Mouse (Mus musculus): ENCODE results near the gene Rtn4rl2. TPM values are rescaled to one million over a fixed set of nuclear protein-coding genes. Genes with fewer than 3 reads are reported as not detected.

The Rtn4rl2 gene
- polyA plus RNA-seq, 1 experiment: 11.8 TPM

DNA sequence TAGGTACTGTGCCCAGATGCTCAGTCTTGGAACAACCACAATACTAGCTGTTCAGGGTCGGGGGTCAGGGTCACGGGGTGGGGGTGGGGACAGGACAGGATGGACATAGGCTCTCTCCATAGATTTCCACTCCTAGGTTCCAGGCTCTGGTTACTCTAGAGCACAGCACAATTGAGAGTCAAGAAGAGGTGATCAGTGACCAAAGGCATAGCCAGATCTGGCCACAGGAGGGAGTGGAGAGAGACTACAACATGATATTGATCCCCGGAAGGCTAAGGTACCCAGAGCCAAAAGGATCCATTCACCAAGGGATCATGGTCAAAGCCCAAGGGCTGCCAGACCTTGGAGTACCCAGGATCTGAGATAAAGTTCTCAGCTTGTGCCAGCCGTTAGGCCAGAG is 1.9 kb downstream of the Rtn4rl2 start:
- peaks cover 9% of the 10 kb centered on the region; the same call in 1 of the 2 replicates for H3K4me1 ChIP-seq (ENCODE audit: control insufficient read depth, insufficient read depth, insufficient read length, low read length)
- 49% methylated on average over 4 of the region's 4 CpGs for WGBS
- no peaks in the 10 kb centered on the region for H3K36me3 ChIP-seq (ENCODE audit: control insufficient read depth, insufficient read depth, low read length)
- no peak for TF ChIP-seq POLR2A (IDR thresholded peaks at IDR 0.05; ENCODE audit: low read depth, low read length)
- TF ChIP-seq CTCF (IDR thresholded peaks at IDR 0.05; ENCODE audit: extremely low read depth, insufficient read length, insufficient replicate concordance, low read depth, low read length): no peak
- no peak overlapping the region for H3K27ac ChIP-seq (ENCODE audit: insufficient read depth, low read depth, low read length)
- H3K4me3 ChIP-seq (ENCODE audit: low read depth, low read length): no peak overlapping the region
- H3K27me3 ChIP-seq (ENCODE audit: control insufficient read depth, insufficient read depth, low read length): peaks cover 65% of the 10 kb centered on the region

DNA sequence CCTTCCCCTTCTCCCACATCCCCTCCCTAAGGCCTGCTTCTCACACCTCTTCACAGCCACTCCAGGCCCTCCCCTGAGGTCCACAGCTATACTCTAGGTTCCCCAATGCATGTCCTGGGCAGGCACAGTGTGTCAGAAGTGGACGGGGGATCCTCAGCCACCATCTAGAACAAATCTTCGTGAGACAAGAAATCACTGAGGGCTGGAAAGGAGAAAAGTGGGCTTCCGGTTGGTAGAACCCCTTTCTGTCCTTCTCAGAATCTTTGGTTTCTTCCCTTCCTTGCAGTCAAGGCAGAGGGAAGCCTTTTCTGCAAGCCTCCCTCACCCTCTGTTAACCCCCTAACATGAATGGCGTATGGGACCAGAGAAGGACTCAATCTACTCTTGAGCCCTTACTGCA is 2.6 kb downstream of the Rtn4rl2 start:
- Histone ChIP-seq H3K36me3 (ENCODE audit: control insufficient read depth, insufficient read depth, low read length) (no peaks in the 10 kb centered on the region), H3K27ac (ENCODE audit: insufficient read depth, low read depth, low read length) (no peak overlapping the region), H3K27me3 (ENCODE audit: control insufficient read depth, insufficient read depth, low read length) (peaks cover 58% of the 10 kb centered on the region), H3K4me3 (ENCODE audit: low read depth, low read length) (no peak overlapping the region), H3K4me1 (ENCODE audit: control insufficient read depth, insufficient read depth, insufficient read length, low read length) (peaks cover 7% of the 10 kb centered on the region; the same call in 1 of the 2 replicates)
- no peak for TF ChIP-seq POLR2A (IDR thresholded peaks at IDR 0.05; ENCODE audit: low read depth, low read length)
- no peak for TF ChIP-seq CTCF (IDR thresholded peaks at IDR 0.05; ENCODE audit: extremely low read depth, insufficient read length, insufficient replicate concordance, low read depth, low read length)
- WGBS: 84% methylated on average over 4 of the region's 4 CpGs

- no peak overlapping the region for H3K27ac ChIP-seq (ENCODE audit: insufficient read depth, low read depth, low read length)
- no peaks in the 10 kb centered on the region for H3K36me3 ChIP-seq (ENCODE audit: control insufficient read depth, insufficient read depth, low read length)
- 23% methylated on average over 11 of the region's 11 CpGs for WGBS
- H3K4me3 ChIP-seq (ENCODE audit: low read depth, low read length): no peak overlapping the region
- TF ChIP-seq CTCF (IDR thresholded peaks at IDR 0.05; ENCODE audit: extremely low read depth, insufficient read length, insufficient replicate concordance, low read depth, low read length) (no peak), POLR2A (IDR thresholded peaks at IDR 0.05; ENCODE audit: low read depth, low read length) (no peak)
- peaks cover 7% of the 10 kb centered on the region; the same call in 1 of the 2 replicates for H3K4me1 ChIP-seq (ENCODE audit: control insufficient read depth, insufficient read depth, insufficient read length, low read length)
- peaks cover 56% of the 10 kb centered on the region for H3K27me3 ChIP-seq (ENCODE audit: control insufficient read depth, insufficient read depth, low read length)
These were observed 3.0 kb downstream of the Rtn4rl2 start for GRCm38 (mm10) chr2:84883530-84883929.

GRCm38 (mm10) chr2:84883084-84883483 is 3.4 kb downstream of the Rtn4rl2 start:
- peaks cover 55% of the 10 kb centered on the region for H3K27me3 ChIP-seq (ENCODE audit: control insufficient read depth, insufficient read depth, low read length)
- WGBS: 17% methylated on average over 6 of the region's 6 CpGs
- H3K36me3 ChIP-seq (ENCODE audit: control insufficient read depth, insufficient read depth, low read length): no peaks in the 10 kb centered on the region
- TF ChIP-seq CTCF (IDR thresholded peaks at IDR 0.05; ENCODE audit: extremely low read depth, insufficient read length, insufficient replicate concordance, low read depth, low read length): no peak
- no peak for TF ChIP-seq POLR2A (IDR thresholded peaks at IDR 0.05; ENCODE audit: low read depth, low read length)
- peaks cover 7% of the 10 kb centered on the region; the same call in 1 of the 2 replicates for H3K4me1 ChIP-seq (ENCODE audit: control insufficient read depth, insufficient read depth, insufficient read length, low read length)
- no peak overlapping the region for H3K4me3 ChIP-seq (ENCODE audit: low read depth, low read length)
- H3K27ac ChIP-seq (ENCODE audit: insufficient read depth, low read depth, low read length): no peak overlapping the region

DNA sequence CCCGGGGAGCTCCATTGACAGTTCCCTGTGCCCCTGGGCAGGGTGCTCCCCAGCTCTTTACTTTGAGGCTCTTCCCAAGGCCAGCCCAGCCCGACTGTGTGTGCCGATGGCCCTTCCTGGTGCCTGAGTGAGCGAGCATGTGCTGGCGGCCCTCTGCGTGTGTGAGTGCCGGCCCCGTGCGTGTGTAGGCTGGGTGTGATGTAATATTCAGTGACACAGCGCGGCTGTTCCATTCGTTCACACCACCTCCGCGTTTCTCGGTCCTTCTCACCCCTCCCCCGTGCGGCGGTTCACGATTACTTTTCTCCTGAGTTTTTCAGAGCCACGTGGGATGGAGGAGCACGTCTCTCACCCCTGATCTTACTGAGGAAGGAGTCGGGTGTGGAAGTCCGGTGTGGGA is 3.9 kb downstream of the Rtn4rl2 start:
- no peak for TF ChIP-seq CTCF (IDR thresholded peaks at IDR 0.05; ENCODE audit: extremely low read depth, insufficient read length, insufficient replicate concordance, low read depth, low read length)
- no peak for TF ChIP-seq POLR2A (IDR thresholded peaks at IDR 0.05; ENCODE audit: low read depth, low read length)
- WGBS: 5% methylated on average over 23 of the region's 23 CpGs
- Histone ChIP-seq H3K4me1 (ENCODE audit: control insufficient read depth, insufficient read depth, insufficient read length, low read length) (peaks cover 4% of the 10 kb centered on the region; the same call in 1 of the 2 replicates), H3K27ac (ENCODE audit: insufficient read depth, low read depth, low read length) (no peak overlapping the region), H3K27me3 (ENCODE audit: control insufficient read depth, insufficient read depth, low read length) (peaks cover 51% of the 10 kb centered on the region), H3K4me3 (ENCODE audit: low read depth, low read length) (peak overlapping the region; percentile 5; the same call in 1 of the 2 replicates), H3K36me3 (ENCODE audit: control insufficient read depth, insufficient read depth, low read length) (no peaks in the 10 kb centered on the region)

DNA sequence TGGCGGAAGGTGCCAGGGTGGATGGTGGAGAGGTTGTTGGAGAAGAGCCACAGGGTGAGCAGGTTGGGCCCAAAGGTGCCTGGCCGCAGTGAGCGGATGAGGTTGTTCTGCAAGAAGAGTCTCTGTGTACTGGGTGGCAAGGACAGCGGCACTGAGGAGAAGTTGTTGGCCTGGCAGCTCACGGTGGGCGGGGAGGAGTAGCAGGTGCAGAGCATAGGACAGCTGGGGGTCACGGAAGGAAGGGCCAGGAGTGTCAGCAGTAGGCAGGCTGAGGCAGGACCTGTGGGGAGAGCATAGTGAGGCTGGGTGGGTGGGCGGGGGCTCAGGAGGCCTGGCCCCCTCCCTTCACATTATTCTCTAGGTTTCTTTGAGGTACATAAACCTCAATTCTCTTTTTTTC is 5.9 kb downstream of the Rtn4rl2 start:
- WGBS: 54% methylated on average over 8 of the region's 8 CpGs
- H3K4me3 ChIP-seq (ENCODE audit: low read depth, low read length): no peak overlapping the region
- no peaks in the 10 kb centered on the region for H3K36me3 ChIP-seq (ENCODE audit: control insufficient read depth, insufficient read depth, low read length)
- peaks cover 32% of the 10 kb centered on the region for H3K27me3 ChIP-seq (ENCODE audit: control insufficient read depth, insufficient read depth, low read length)
- no peak overlapping the region for H3K27ac ChIP-seq (ENCODE audit: insufficient read depth, low read depth, low read length)
- TF ChIP-seq POLR2A (IDR thresholded peaks at IDR 0.05; ENCODE audit: low read depth, low read length) (no peak), CTCF (IDR thresholded peaks at IDR 0.05; ENCODE audit: extremely low read depth, insufficient read length, insufficient replicate concordance, low read depth, low read length) (no peak)
- H3K4me1 ChIP-seq (ENCODE audit: control insufficient read depth, insufficient read depth, insufficient read length, low read length): 0 out of 2 replicates have a peak, but pooled peaks cover 2% of the 10 kb centered on the region

- TF ChIP-seq CTCF (IDR thresholded peaks at IDR 0.05; ENCODE audit: extremely low read depth, insufficient read length, insufficient replicate concordance, low read depth, low read length) (no peak), POLR2A (IDR thresholded peaks at IDR 0.05; ENCODE audit: low read depth, low read length) (no peak)
- H3K4me3 ChIP-seq (ENCODE audit: low read depth, low read length): no peak overlapping the region
- H3K36me3 ChIP-seq (ENCODE audit: control insufficient read depth, insufficient read depth, low read length): no peaks in the 10 kb centered on the region
- 38% methylated on average over 6 of the region's 6 CpGs for WGBS
- peaks cover 18% of the 10 kb centered on the region for H3K27me3 ChIP-seq (ENCODE audit: control insufficient read depth, insufficient read depth, low read length)
- H3K4me1 ChIP-seq (ENCODE audit: control insufficient read depth, insufficient read depth, insufficient read length, low read length): peaks cover 7% of the 10 kb centered on the region
- H3K27ac ChIP-seq (ENCODE audit: insufficient read depth, low read depth, low read length): no peak overlapping the region
These were observed 10.7 kb downstream of the Rtn4rl2 start for GRCm38 (mm10) chr2:84875842-84876241.

Data from small intestine, adult 2 months (tissue).